Mouse (Mus musculus): ENCODE measurements at regions not wholly inside any gene's neighbourhood (a gene's known extent, or its start where the extent isn't known, plus 50 kb on each side); places are given as distances from the start of the nearest gene placed in this dataset.

- Histone ChIP-seq H3K36me3 (ENCODE audit: control insufficient read depth, insufficient read depth, low read length) (no peaks in the 10 kb centered on the region), H3K9me3 (replicated peaks; ENCODE audit: control insufficient read depth, low read length, poor library complexity, severe bottlenecking) (no peaks in the 10 kb centered on the region), H3K4me3 (ENCODE audit: low read depth, low read length) (no peak overlapping the region), H3K4me1 (ENCODE audit: control insufficient read depth, insufficient read depth, low read length) (peaks cover 7% of the 10 kb centered on the region; the same call in 1 of the 2 replicates), H3K9ac (ENCODE audit: low read depth, low read length) (no peak overlapping the region; the same call in 1 of the 2 replicates), H3K27me3 (ENCODE audit: control insufficient read depth, insufficient read depth, low read depth, low read length) (no peaks in the 10 kb centered on the region), H3K4me2 (ENCODE audit: low read length) (no peak overlapping the region), H3K27ac (ENCODE audit: low read length) (no peak overlapping the region; the same call in 1 of the 2 replicates)
- no peak for ATAC-seq
- WGBS, result 37% methylated on average over 13 of the region's 13 CpGs
These were observed 105.3 kb downstream of the Mis18a start for GRCm38 (mm10) chr16:90621761-90622411.

GRCm38 (mm10) chr16:90619565-90620311, 107.5 kb downstream of the Mis18a start:
- 85% methylated on average over 13 of the region's 13 CpGs for WGBS
- Histone ChIP-seq H3K4me1 (ENCODE audit: control insufficient read depth, insufficient read depth, low read length) (peaks cover 7% of the 10 kb centered on the region; the same call in 1 of the 2 replicates), H3K27me3 (ENCODE audit: control insufficient read depth, insufficient read depth, low read depth, low read length) (no peaks in the 10 kb centered on the region), H3K36me3 (ENCODE audit: control insufficient read depth, insufficient read depth, low read length) (no peaks in the 10 kb centered on the region), H3K9me3 (replicated peaks; ENCODE audit: control insufficient read depth, low read length, poor library complexity, severe bottlenecking) (no peaks in the 10 kb centered on the region), H3K4me3 (ENCODE audit: low read depth, low read length) (no peak overlapping the region), H3K9ac (ENCODE audit: low read depth, low read length) (no peak overlapping the region), H3K27ac (ENCODE audit: low read length) (no peak overlapping the region), H3K4me2 (ENCODE audit: low read length) (no peak overlapping the region)
- ATAC-seq, result no peak

- no peaks in the 10 kb centered on the region for H3K27me3 ChIP-seq (ENCODE audit: control insufficient read depth, insufficient read depth, low read depth, low read length)
- ATAC-seq, result no peak
- WGBS, result 74% methylated on average over 10 of the region's 10 CpGs
These were observed 111.4 kb downstream of the Mis18a start for GRCm38 (mm10) chr16:90615791-90616190.

GRCm38 (mm10) chr16:90614137-90614536, 113.1 kb downstream of the Mis18a start:
- H3K4me2 ChIP-seq (ENCODE audit: low read length), result no peak overlapping the region
- H3K4me1 ChIP-seq (ENCODE audit: control insufficient read depth, insufficient read depth, low read length), result no peaks in the 10 kb centered on the region
- no peak overlapping the region for H3K9ac ChIP-seq (ENCODE audit: low read depth, low read length)
- ATAC-seq, result no peak
- H3K4me3 ChIP-seq (ENCODE audit: low read depth, low read length), result no peak overlapping the region
- H3K27ac ChIP-seq (ENCODE audit: low read length), result no peak overlapping the region
- WGBS, result 95% methylated on average over 1 of the region's 1 CpGs
- H3K27me3 ChIP-seq (ENCODE audit: control insufficient read depth, insufficient read depth, low read depth, low read length), result no peaks in the 10 kb centered on the region
- H3K36me3 ChIP-seq (ENCODE audit: control insufficient read depth, insufficient read depth, low read length), result no peaks in the 10 kb centered on the region
- H3K9me3 ChIP-seq (replicated peaks; ENCODE audit: control insufficient read depth, low read length, poor library complexity, severe bottlenecking), result no peaks in the 10 kb centered on the region

More at GRCm38 (mm10) chr16:90615791-90616190, 111.4 kb downstream of the Mis18a start:
- Histone ChIP-seq H3K27ac (ENCODE audit: low read length) (no peak overlapping the region), H3K9me3 (replicated peaks; ENCODE audit: control insufficient read depth, low read length, poor library complexity, severe bottlenecking) (no peaks in the 10 kb centered on the region), H3K9ac (ENCODE audit: low read depth, low read length) (no peak overlapping the region), H3K4me1 (ENCODE audit: control insufficient read depth, insufficient read depth, low read length) (no peaks in the 10 kb centered on the region), H3K4me3 (ENCODE audit: low read depth, low read length) (no peak overlapping the region), H3K4me2 (ENCODE audit: low read length) (no peak overlapping the region), H3K36me3 (ENCODE audit: control insufficient read depth, insufficient read depth, low read length) (no peaks in the 10 kb centered on the region)

- no peaks in the 10 kb centered on the region for H3K4me1 ChIP-seq (ENCODE audit: control insufficient read depth, insufficient read depth, low read length)
- H3K27ac ChIP-seq (ENCODE audit: low read length), result no peak overlapping the region
- H3K9ac ChIP-seq (ENCODE audit: low read depth, low read length), result no peak overlapping the region
- H3K4me2 ChIP-seq (ENCODE audit: low read length), result no peak overlapping the region
- no peaks in the 10 kb centered on the region for H3K9me3 ChIP-seq (replicated peaks; ENCODE audit: control insufficient read depth, low read length, poor library complexity, severe bottlenecking)
- 87% methylated on average over 22 of the region's 22 CpGs for WGBS
- H3K36me3 ChIP-seq (ENCODE audit: control insufficient read depth, insufficient read depth, low read length), result no peaks in the 10 kb centered on the region
- no peak for ATAC-seq
- no peaks in the 10 kb centered on the region for H3K27me3 ChIP-seq (ENCODE audit: control insufficient read depth, insufficient read depth, low read depth, low read length)
- H3K4me3 ChIP-seq (ENCODE audit: low read depth, low read length), result no peak overlapping the region
These were observed 117.0 kb downstream of the Mis18a start for GRCm38 (mm10) chr16:90610097-90610808.

GRCm38 (mm10) chr16:90599329-90599870, 127.8 kb downstream of the Mis18a start:
- no peak overlapping the region for H3K4me2 ChIP-seq (ENCODE audit: low read length)
- no peaks in the 10 kb centered on the region for H3K27me3 ChIP-seq (ENCODE audit: control insufficient read depth, insufficient read depth, low read depth, low read length)
- no peak overlapping the region for H3K27ac ChIP-seq (ENCODE audit: low read length)
- 84% methylated on average over 7 of the region's 7 CpGs for WGBS
- H3K4me1 ChIP-seq (ENCODE audit: control insufficient read depth, insufficient read depth, low read length), result no peaks in the 10 kb centered on the region
- no peaks in the 10 kb centered on the region for H3K9me3 ChIP-seq (replicated peaks; ENCODE audit: control insufficient read depth, low read length, poor library complexity, severe bottlenecking)
- no peak for ATAC-seq
- H3K9ac ChIP-seq (ENCODE audit: low read depth, low read length), result no peak overlapping the region
- H3K36me3 ChIP-seq (ENCODE audit: control insufficient read depth, insufficient read depth, low read length), result no peaks in the 10 kb centered on the region
- no peak overlapping the region for H3K4me3 ChIP-seq (ENCODE audit: low read depth, low read length)

- 79% methylated on average over 7 of the region's 7 CpGs for WGBS
- H3K36me3 ChIP-seq (ENCODE audit: control insufficient read depth, insufficient read depth, low read length), result no peaks in the 10 kb centered on the region
- H3K27ac ChIP-seq (ENCODE audit: low read length), result no peak overlapping the region
- H3K9ac ChIP-seq (ENCODE audit: low read depth, low read length), result no peak overlapping the region
- ATAC-seq, result no peak
- no peaks in the 10 kb centered on the region for H3K27me3 ChIP-seq (ENCODE audit: control insufficient read depth, insufficient read depth, low read depth, low read length)
- no peaks in the 10 kb centered on the region for H3K9me3 ChIP-seq (replicated peaks; ENCODE audit: control insufficient read depth, low read length, poor library complexity, severe bottlenecking)
- H3K4me3 ChIP-seq (ENCODE audit: low read depth, low read length), result no peak overlapping the region
- no peak overlapping the region for H3K4me2 ChIP-seq (ENCODE audit: low read length)
- H3K4me1 ChIP-seq (ENCODE audit: control insufficient read depth, insufficient read depth, low read length), result no peaks in the 10 kb centered on the region
These were observed 128.5 kb downstream of the Mis18a start for GRCm38 (mm10) chr16:90598727-90599126.

- Histone ChIP-seq H3K9ac (ENCODE audit: low read depth, low read length) (no peak overlapping the region), H3K4me1 (ENCODE audit: control insufficient read depth, insufficient read depth, low read length) (no peaks in the 10 kb centered on the region), H3K36me3 (ENCODE audit: control insufficient read depth, insufficient read depth, low read length) (no peaks in the 10 kb centered on the region; the same call in 1 of the 2 replicates), H3K4me2 (ENCODE audit: low read length) (no peak overlapping the region), H3K9me3 (replicated peaks; ENCODE audit: control insufficient read depth, low read length, poor library complexity, severe bottlenecking) (peaks cover 4% of the 10 kb centered on the region), H3K27me3 (ENCODE audit: control insufficient read depth, insufficient read depth, low read depth, low read length) (no peaks in the 10 kb centered on the region), H3K27ac (ENCODE audit: low read length) (no peak overlapping the region), H3K4me3 (ENCODE audit: low read depth, low read length) (no peak overlapping the region)
- ATAC-seq, result no peak
- WGBS, result 89% methylated on average over 6 of the region's 6 CpGs
These were observed 134.3 kb downstream of the Mis18a start for GRCm38 (mm10) chr16:90592721-90593481.
